Mouse (Mus musculus): Measurements from ENCODE around the gene Nsl1. TPM values are rescaled to one million over a fixed set of nuclear protein-coding genes. Genes with fewer than 3 reads are reported as not detected.

The Nsl1 gene
- total RNA-seq, 2 experiments from 2014 or later: 0.23 to 0.56 TPM

- no peak for DNase-seq (ENCODE audit: low spot score in 2 of 2)
Measured at GRCm38 (mm10) chr1:191132934-191133333, 70.1 kb downstream of the Nsl1 start.

GRCm38 (mm10) chr1:191135406-191135805, 72.6 kb downstream of the Nsl1 start:
- DNase-seq (ENCODE audit: low spot score in 2 of 2): no peak

Other genes starting within 250 kb of the Nsl1 start
- 100 to 1,000 TPM; 138 to 147 TPM for gene Rps6kc1, start 151.2 kb upstream of the Nsl1 start, total RNA-seq (2021)
- gene Angel2, start 137.9 kb upstream of the Nsl1 start, total RNA-seq (2021): 10 to 100 TPM; 56.2 to 56.7 TPM
- gene Vash2, start 83.7 kb upstream of the Nsl1 start, total RNA-seq (2021): 1 to 10 TPM; 1.8 to 2.9 TPM
- 10 to 100 TPM; 11.5 to 14.5 TPM for gene Flvcr1, start 36.9 kb upstream of the Nsl1 start, total RNA-seq (2021)
- not detected for gene Spata45, start 26.4 kb upstream of the Nsl1 start, total RNA-seq (2021)
- 10 to 100 TPM; 27.1 to 27.8 TPM for gene Tatdn3, start 80 bp upstream of the Nsl1 start, total RNA-seq (2021)
- 1 to 10 TPM; 3.0 TPM for gene Batf3, start 34.8 kb downstream of the Nsl1 start, total RNA-seq (2021)
- gene Fam71a, start 101.8 kb downstream of the Nsl1 start, total RNA-seq (2021): not detected
- gene Atf3, start 155.0 kb downstream of the Nsl1 start, total RNA-seq (2021): 1 to 10 TPM in 1 of 2 experiments, under 1 TPM in 1; 0.91 to 3.1 TPM